Mouse (Mus musculus): ENCODE results near the gene Ppm1d. TPM values are rescaled to one million over a fixed set of nuclear protein-coding genes. Genes with fewer than 3 reads are reported as not detected.
A peak's percentile ranks its signal among the peaks of the same experiment; 100 is the strongest.

Gene Ppm1d
- polyA plus RNA-seq, 1 experiment: 5.2 TPM

GRCm38 (mm10) chr11:85328717-85329116 lies 17.7 kb downstream of the Ppm1d start:
- H3K4me3 ChIP-seq (replicated peaks): no peak overlapping the region
- H3K4me1 ChIP-seq: peaks cover 17% of the 10 kb centered on the region
- no peaks in the 10 kb centered on the region for H3K9me3 ChIP-seq
- no peaks in the 10 kb centered on the region for H3K27me3 ChIP-seq (replicated peaks)
- peaks cover 58% of the 10 kb centered on the region for H3K36me3 ChIP-seq (replicated peaks; ENCODE audit: low read length)
- TF ChIP-seq GATA1 (IDR thresholded peaks at IDR 0.05; ENCODE audit: borderline replicate concordance, low read length): no peak
- no peak for TF ChIP-seq FLI1 (IDR thresholded peaks at IDR 0.05; ENCODE audit: low read length)

- Histone ChIP-seq H3K4me3 (replicated peaks) (no peak overlapping the region), H3K9me3 (no peaks in the 10 kb centered on the region), H3K4me1 (peaks cover 10% of the 10 kb centered on the region), H3K27me3 (replicated peaks) (no peaks in the 10 kb centered on the region), H3K36me3 (replicated peaks; ENCODE audit: low read length) (peaks cover 63% of the 10 kb centered on the region)
- TF ChIP-seq FLI1 (IDR thresholded peaks at IDR 0.05; ENCODE audit: low read length) (no peak), GATA1 (IDR thresholded peaks at IDR 0.05; ENCODE audit: borderline replicate concordance, low read length) (no peak)
These were observed 18.3 kb downstream of the Ppm1d start for GRCm38 (mm10) chr11:85329167-85329894.

- Histone ChIP-seq H3K9me3 (no peaks in the 10 kb centered on the region), H3K36me3 (replicated peaks; ENCODE audit: low read length) (peaks cover 92% of the 10 kb centered on the region), H3K4me3 (replicated peaks) (no peak overlapping the region), H3K27me3 (replicated peaks) (no peaks in the 10 kb centered on the region), H3K4me1 (peaks cover 10% of the 10 kb centered on the region)
- no peak for TF ChIP-seq FLI1 (IDR thresholded peaks at IDR 0.05; ENCODE audit: low read length)
- TF ChIP-seq GATA1 (IDR thresholded peaks at IDR 0.05; ENCODE audit: borderline replicate concordance, low read length): no peak
These were observed 23.7 kb downstream of the Ppm1d start for GRCm38 (mm10) chr11:85334778-85335177.

DNA sequence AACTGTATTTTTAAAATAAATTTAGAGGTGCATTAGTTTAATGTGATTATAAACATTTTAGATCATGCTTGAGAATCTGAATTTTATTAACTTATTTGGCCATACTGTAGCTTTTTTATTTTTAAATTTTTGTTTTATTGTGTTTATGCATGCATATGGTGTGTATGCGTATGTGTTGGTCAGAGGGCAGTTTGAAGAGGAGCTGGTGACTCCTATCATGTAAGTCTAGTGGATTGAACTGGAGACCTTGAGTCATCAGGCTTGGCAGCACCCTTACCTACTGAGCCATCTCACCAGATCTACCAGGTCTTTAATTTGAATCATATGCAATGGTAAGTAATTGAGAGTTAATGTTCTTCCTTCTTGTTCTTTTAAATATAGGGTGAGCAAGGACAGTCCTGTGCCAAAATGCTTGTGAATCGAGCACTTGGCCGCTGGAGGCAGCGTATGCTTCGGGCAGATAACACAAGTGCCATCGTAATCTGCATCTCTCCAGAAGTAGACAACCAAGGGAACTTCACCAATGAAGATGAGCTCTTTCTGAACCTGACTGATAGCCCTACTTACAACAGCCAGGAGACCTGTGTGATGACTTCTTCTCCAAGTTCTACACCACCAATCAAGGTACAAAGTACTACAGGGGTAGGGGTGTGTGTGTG lies 28.3 kb downstream of the Ppm1d start:
- TF ChIP-seq FLI1 (IDR thresholded peaks at IDR 0.05; ENCODE audit: low read length) (no peak), GATA1 (IDR thresholded peaks at IDR 0.05; ENCODE audit: borderline replicate concordance, low read length) (no peak)
- Histone ChIP-seq H3K4me3 (replicated peaks) (no peak overlapping the region), H3K36me3 (replicated peaks; ENCODE audit: low read length) (peaks cover 95% of the 10 kb centered on the region), H3K4me1 (peaks cover 43% of the 10 kb centered on the region), H3K27me3 (replicated peaks) (no peaks in the 10 kb centered on the region), H3K9me3 (no peaks in the 10 kb centered on the region)

- H3K9me3 ChIP-seq: no peaks in the 10 kb centered on the region
- H3K36me3 ChIP-seq (replicated peaks; ENCODE audit: low read length): peaks cover 89% of the 10 kb centered on the region
- no peak for TF ChIP-seq FLI1 (IDR thresholded peaks at IDR 0.05; ENCODE audit: low read length)
- no peak for TF ChIP-seq GATA1 (IDR thresholded peaks at IDR 0.05; ENCODE audit: borderline replicate concordance, low read length)
- H3K27me3 ChIP-seq (replicated peaks): no peaks in the 10 kb centered on the region
- no peak overlapping the region for H3K4me3 ChIP-seq (replicated peaks)
- peaks cover 40% of the 10 kb centered on the region for H3K4me1 ChIP-seq
These were observed 29.1 kb downstream of the Ppm1d start for GRCm38 (mm10) chr11:85340070-85340616.

DNA sequence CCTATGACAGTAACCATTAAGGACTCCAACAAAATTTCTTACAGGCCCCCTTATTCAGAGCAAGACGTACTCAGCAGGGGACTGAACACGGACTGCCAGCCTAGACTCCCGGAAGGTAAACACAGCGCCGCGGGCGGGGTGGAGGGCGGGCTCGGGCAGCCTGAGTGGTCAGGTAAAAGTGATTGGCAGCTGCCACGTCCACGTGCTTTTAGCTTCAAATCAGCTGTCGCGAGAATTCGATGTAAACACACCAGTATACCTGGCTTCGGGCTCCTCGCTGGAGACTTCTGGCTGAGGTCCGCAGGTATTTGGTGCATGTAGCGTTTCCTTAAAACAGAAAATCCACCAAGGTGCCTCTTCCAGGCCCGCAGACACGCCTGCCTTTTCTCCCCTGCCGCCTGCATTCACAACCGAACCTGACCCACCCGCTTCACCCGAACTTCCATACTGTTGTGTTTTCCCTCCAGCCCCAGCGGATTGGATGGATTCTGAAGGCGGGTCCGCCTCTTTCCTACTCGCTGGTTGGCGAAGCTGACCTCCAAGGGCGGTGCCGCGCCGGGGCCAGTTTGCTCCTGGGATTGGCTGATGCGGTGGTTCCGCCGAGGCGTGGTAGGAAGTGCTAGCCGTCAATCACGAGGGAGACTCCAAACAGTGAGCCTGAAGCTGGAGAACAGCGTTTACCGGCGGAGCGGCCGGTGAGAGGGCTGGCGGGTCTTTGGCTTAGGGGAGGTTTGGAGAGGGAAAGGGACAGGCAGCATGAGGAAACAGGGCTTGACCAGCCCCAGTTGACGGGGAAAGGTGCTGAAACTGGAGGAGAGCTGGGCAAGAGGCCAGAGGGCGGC lies 41.7 kb downstream of the Ppm1d start, which contains the start of gene Bcas3:
Bcas3 (plus strand) TSS at position 629 of the 842 bp plus-strand sequence.
- TF ChIP-seq FLI1 (IDR thresholded peaks at IDR 0.05; ENCODE audit: low read length) (no peak), GATA1 (IDR thresholded peaks at IDR 0.05; ENCODE audit: borderline replicate concordance, low read length) (no peak)
- peaks cover 28% of the 10 kb centered on the region for H3K4me1 ChIP-seq
- no peaks in the 10 kb centered on the region for H3K9me3 ChIP-seq
- H3K27me3 ChIP-seq (replicated peaks): no peaks in the 10 kb centered on the region
- peak within 1 kb of the TSS; percentile 99 for H3K4me3 ChIP-seq (replicated peaks)
- H3K36me3 ChIP-seq (replicated peaks; ENCODE audit: low read length): peaks cover 29% of the 10 kb centered on the region

DNA sequence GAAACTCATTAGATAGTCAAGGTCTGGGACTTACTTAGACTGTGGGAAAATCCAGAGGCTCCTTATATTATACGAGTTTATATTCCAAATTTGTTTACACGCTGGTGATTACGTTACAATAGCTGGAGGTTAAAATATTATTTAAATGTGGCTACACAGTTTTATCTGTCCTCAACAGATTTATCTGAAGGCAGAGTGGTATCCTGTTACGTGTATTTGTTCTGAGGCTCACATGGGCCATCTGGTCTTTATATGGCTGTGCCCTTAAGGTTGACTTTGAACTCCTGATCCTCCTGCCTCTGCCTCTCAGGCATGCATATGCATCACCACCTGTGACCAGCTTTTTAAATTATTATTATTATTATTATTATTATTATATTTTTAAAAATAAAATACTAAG lies 42.8 kb downstream of the Ppm1d start:
- TF ChIP-seq FLI1 (IDR thresholded peaks at IDR 0.05; ENCODE audit: low read length) (no peak), GATA1 (IDR thresholded peaks at IDR 0.05; ENCODE audit: borderline replicate concordance, low read length) (no peak)
- peaks cover 28% of the 10 kb centered on the region for H3K4me1 ChIP-seq

DNA sequence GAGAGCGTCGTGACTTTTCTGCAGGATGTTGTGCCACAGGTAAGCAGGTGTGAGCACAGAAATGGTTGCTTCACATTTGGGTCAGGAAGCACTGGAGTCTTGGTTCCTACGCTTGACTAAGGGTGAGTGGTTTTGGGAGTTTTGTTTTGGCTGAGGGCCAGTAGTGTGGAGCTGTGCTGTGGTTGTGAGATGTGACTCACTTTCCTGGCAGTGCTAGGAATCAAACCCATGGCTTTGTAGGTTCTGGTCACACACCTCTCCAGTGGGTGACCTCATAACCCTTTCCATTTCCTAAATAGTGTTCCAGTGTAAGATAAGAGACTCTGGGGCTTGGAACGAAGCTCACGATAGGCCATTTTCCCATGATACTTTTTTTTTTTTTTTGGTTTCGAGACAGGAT lies 48.6 kb downstream of the Ppm1d start:
- Histone ChIP-seq H3K4me1 (peaks cover 15% of the 10 kb centered on the region), H3K36me3 (replicated peaks; ENCODE audit: low read length) (peaks cover 83% of the 10 kb centered on the region), H3K9me3 (no peaks in the 10 kb centered on the region), H3K27me3 (replicated peaks) (no peaks in the 10 kb centered on the region), H3K4me3 (replicated peaks) (no peak overlapping the region)
- no peak for TF ChIP-seq FLI1 (IDR thresholded peaks at IDR 0.05; ENCODE audit: low read length)
- TF ChIP-seq GATA1 (IDR thresholded peaks at IDR 0.05; ENCODE audit: borderline replicate concordance, low read length): no peak

More for the DNA sequence above, 42.8 kb downstream of the Ppm1d start:
- H3K4me3 ChIP-seq (replicated peaks): peak overlapping the region; percentile 99
- no peaks in the 10 kb centered on the region for H3K27me3 ChIP-seq (replicated peaks)
- no peaks in the 10 kb centered on the region for H3K9me3 ChIP-seq
- peaks cover 33% of the 10 kb centered on the region for H3K36me3 ChIP-seq (replicated peaks; ENCODE audit: low read length)

GRCm38 (mm10) chr11:85361621-85362020 lies 50.6 kb downstream of the Ppm1d start:
- Histone ChIP-seq H3K9me3 (no peaks in the 10 kb centered on the region), H3K4me3 (replicated peaks) (no peak overlapping the region), H3K27me3 (replicated peaks) (no peaks in the 10 kb centered on the region), H3K4me1 (peaks cover 8% of the 10 kb centered on the region), H3K36me3 (replicated peaks; ENCODE audit: low read length) (peaks cover 87% of the 10 kb centered on the region)
- TF ChIP-seq FLI1 (IDR thresholded peaks at IDR 0.05; ENCODE audit: low read length) (no peak), GATA1 (IDR thresholded peaks at IDR 0.05; ENCODE audit: borderline replicate concordance, low read length) (no peak)

Data from megakaryocyte, embryonic 14.5 days (primary cell).